Mouse (Mus musculus) thymus, adult 2 months (tissue): ENCODE data around the gene Gabbr2.

Experiments
- CTCF ChIP-seq: fragments of 200-500 bp; IDR thresholded peaks from 2 replicates; pipeline ENCODE4 v1.5.1; 2012; ENCODE audit warnings: mild to moderate bottlenecking, control low read depth, low read length, moderate library complexity, borderline replicate concordance; ENCODE audit not compliant: control insufficient read depth, poor library complexity, insufficient read depth; ENCODE audit errors: extremely low read depth
- POLR2A ChIP-seq: fragments of 200-500 bp; IDR thresholded peaks from 2 replicates; pipeline ENCODE4 v1.6.1; 2012; ENCODE audit warnings: mild to moderate bottlenecking, low read length, control low read depth, moderate library complexity; ENCODE audit not compliant: control insufficient read depth, poor library complexity, insufficient read depth; ENCODE audit errors: extremely low read depth

DNA sequence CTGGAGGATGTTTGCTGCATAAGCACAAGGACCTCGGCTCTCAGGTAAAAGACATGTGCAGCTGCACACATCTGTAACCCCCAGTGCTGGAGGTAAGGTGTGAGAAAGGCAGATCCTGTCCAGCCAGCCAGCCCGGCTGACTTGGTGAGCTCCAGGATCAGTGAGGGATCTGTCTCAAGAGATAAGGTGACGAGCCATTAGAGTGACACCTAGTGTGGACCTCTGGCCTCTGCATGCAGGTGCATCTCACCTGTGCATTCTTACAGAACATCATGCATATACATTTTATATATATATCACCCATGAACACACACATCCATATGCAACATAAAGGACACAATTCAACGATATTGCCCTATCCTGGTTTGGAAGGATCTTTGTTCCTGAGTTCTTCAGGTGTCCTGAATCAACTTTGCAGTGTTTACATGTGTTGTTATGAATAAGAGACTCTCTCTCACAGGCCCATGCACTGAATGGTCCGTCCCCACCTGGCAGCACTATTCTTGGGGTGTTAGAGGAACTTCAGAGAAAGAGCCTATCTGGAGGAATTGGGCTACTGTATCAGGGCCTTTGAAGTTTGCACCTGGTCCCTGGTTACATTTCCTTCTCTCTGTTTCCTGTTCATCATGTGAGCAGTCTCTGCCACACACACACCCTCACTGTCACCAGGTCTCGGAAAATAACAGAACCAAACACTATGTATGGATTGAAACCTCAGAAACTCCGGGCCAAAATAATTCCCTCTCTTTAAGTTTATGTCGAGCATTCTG is 9.1 kb upstream of the Gabbr2 start:
- TF ChIP-seq CTCF, result no peak
- no peak for TF ChIP-seq POLR2A
